In the genomic region with DNA sequence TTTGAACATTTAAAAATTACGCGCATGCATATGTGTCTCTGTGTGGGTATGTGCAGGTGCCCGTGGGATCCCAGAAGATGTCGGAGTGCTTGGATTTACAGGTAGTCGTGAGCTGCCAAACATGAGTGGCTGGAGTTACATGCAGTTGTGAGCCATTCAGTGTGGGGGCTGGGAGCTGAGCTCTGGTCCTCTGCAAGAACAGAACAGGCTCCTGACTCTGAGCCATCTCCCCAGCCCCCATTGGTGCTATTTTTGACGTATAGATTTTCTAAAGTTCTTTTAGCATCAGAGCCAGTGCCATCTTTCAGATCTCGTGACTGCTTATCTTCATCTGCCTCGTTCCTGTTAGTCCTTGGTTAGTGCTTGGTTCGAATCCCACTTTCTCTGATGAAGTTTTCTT, we compare ENCODE assay signal across 29 mouse cellular contexts. TPM values are rescaled to one million over a fixed set of nuclear protein-coding genes. Genes with fewer than 3 reads are reported as not detected.
DNase-seq lines count a peak whose midpoint lies in the region; ATAC-seq lines count a peak whose summit lies in the region.
"Had no signal": no experiment of that assay in that cellular context is flagged by ENCODE, and none has a peak within 500 bp of the region (broad histone marks: within the 10 kb centered on the region; RNA-seq: fewer than 3 reads in every experiment).

No protein-coding gene starts in this region.

- no peak overlapping the region for H3K9ac ChIP-seq in liver, embryonic 11.5 days (ENCODE audit: low read depth, low read length)
- H3K9ac ChIP-seq: embryonic facial prominence, embryonic 15.5 days; forebrain, embryonic 12.5 days; forebrain, postnatal 0 days; kidney, embryonic 15.5 days; limb, embryonic 12.5 days; lung, embryonic 15.5 days; neural tube, embryonic 12.5 days had no signal

- H3K27ac ChIP-seq in liver, embryonic 11.5 days (ENCODE audit: low read depth, low read length) = no peak overlapping the region
- H3K27ac ChIP-seq: embryonic facial prominence, embryonic 10.5 days; embryonic facial prominence, embryonic 15.5 days; forebrain, embryonic 12.5 days; gastrocnemius, adult 2 months; kidney, embryonic 15.5 days; limb, embryonic 12.5 days; lung, embryonic 15.5 days; midbrain, embryonic 10.5 days; neural tube, embryonic 12.5 days had no signal

- no peaks in the 10 kb centered on the region for H3K4me1 ChIP-seq in liver, embryonic 11.5 days (replicated peaks; ENCODE audit: control insufficient read depth, insufficient read depth, low read length)
- H3K4me1 ChIP-seq: embryonic facial prominence, embryonic 10.5 days; embryonic facial prominence, embryonic 15.5 days; kidney, embryonic 15.5 days; limb, embryonic 12.5 days; lung, embryonic 15.5 days had no signal

- H3K9me3 ChIP-seq in liver, embryonic 11.5 days (ENCODE audit: control insufficient read depth, low read length) = no peaks in the 10 kb centered on the region
- H3K9me3 ChIP-seq: embryonic facial prominence, embryonic 10.5 days; embryonic facial prominence, embryonic 15.5 days; forebrain, embryonic 12.5 days; kidney, embryonic 15.5 days; limb, embryonic 12.5 days; lung, embryonic 15.5 days; midbrain, embryonic 10.5 days; neural tube, embryonic 12.5 days had no signal

- H3K4me3 ChIP-seq in liver, embryonic 11.5 days (ENCODE audit: low read depth, low read length) = no peak overlapping the region
- H3K4me3 ChIP-seq: embryonic facial prominence, embryonic 10.5 days; embryonic facial prominence, embryonic 15.5 days; forebrain, embryonic 12.5 days; gastrocnemius, adult 2 months; kidney, embryonic 15.5 days; limb, embryonic 12.5 days; lung, embryonic 15.5 days; midbrain, embryonic 10.5 days; myocyte; neural tube, embryonic 12.5 days had no signal

- DNase-seq in layer of hippocampus, adult 9-11 months = peak; percentile 42
- DNase-seq in layer of hippocampus, adult 9-10 months (ENCODE audit: low spot score) = no peak
- peak; percentile 26 for DNase-seq in testis, postnatal 10 days (ENCODE audit: low spot score)
- no peak for DNase-seq in testis, postnatal 14 days (ENCODE audit: low spot score)
- peak; percentile 55 to 64 for DNase-seq in right cerebral cortex, postnatal 10 days (ENCODE audit: low spot score in 2 of 2)
- DNase-seq in liver, embryonic 11.5 days (ENCODE audit: low spot score) = no peak
- no peak for DNase-seq in spleen, postnatal 4 days (ENCODE audit: low spot score in 2 of 2)
- DNase-seq: adrenal gland, postnatal 25 days; B cell, adult 2 months; cerebellum, adult 18-20 months; cerebellum, postnatal 10 days; forebrain, postnatal 0 days; gastrocnemius, adult 2 months; heart, postnatal 14 days; kidney, adult 18-20 months; kidney, postnatal 25 days; thymus, postnatal 25 days had no signal

- H3K27me3 ChIP-seq in liver, embryonic 11.5 days (replicated peaks; ENCODE audit: control insufficient read depth, insufficient read depth, low read length) = no peaks in the 10 kb centered on the region
- H3K27me3 ChIP-seq: embryonic facial prominence, embryonic 15.5 days; forebrain, embryonic 12.5 days; kidney, embryonic 15.5 days; limb, embryonic 12.5 days; lung, embryonic 15.5 days; neural tube, embryonic 12.5 days had no signal

- no peaks in the 10 kb centered on the region for H3K36me3 ChIP-seq in liver, embryonic 11.5 days (ENCODE audit: control insufficient read depth, insufficient read depth, low read length)

- 90% methylated on average over 9 of the region's 9 CpGs for WGBS in liver, embryonic 11.5 days

- no peak overlapping the region for H3K4me2 ChIP-seq in liver, embryonic 11.5 days
- H3K4me2 ChIP-seq: embryonic facial prominence, embryonic 15.5 days; forebrain, embryonic 12.5 days; kidney, embryonic 15.5 days; limb, embryonic 12.5 days; lung, embryonic 15.5 days; neural tube, embryonic 12.5 days had no signal

- no peak for ATAC-seq in liver, embryonic 11.5 days (replicated peaks; ENCODE audit: low FRiP score)
- ATAC-seq: forebrain, postnatal 0 days; hindbrain, embryonic 16.5 days; midbrain, embryonic 16.5 days had no signal

RNA-seq across cellular contexts. Expression of gene Tmeff1, which starts 24.5 kb away (rescaled TPM):
- 25.0 and 25.8 TPM in 2 replicates for polyA plus RNA-seq in liver, embryonic 11.5 days (2014; fragmentation: Nextera tagmentation; extraction: Ambion mirVana)
- polyA plus RNA-seq: liver, adult 2 months had no signal

RNA-seq across cellular contexts. Expression of gene Cavin4, which starts 53.8 kb away (rescaled TPM):
- polyA plus RNA-seq in liver, embryonic 11.5 days (2014; fragmentation: Nextera tagmentation; extraction: Ambion mirVana) = 0.15 and 0.19 TPM in 2 replicates
- polyA plus RNA-seq: liver, adult 2 months had no signal

Comparison
In these comparisons a context has a peak if more than half of its experiments do, and no peak if none do; other contexts are left out.
1. DNase-seq: peak in layer of hippocampus, adult 9-11 months (single experiment), testis, postnatal 10 days (single experiment) and right cerebral cortex, postnatal 10 days (2 of 2); none in layer of hippocampus, adult 9-10 months (single experiment), testis, postnatal 14 days (single experiment), liver, embryonic 11.5 days (single experiment) and spleen, postnatal 4 days (0 of 2).